Mouse (Mus musculus) hindbrain, embryonic 12.5 days (tissue): ENCODE measurements around the gene Mab21l1. TPM values are rescaled to one million over a fixed set of nuclear protein-coding genes. Genes with fewer than 3 reads are reported as not detected.

Experiments
- ATAC-seq: fragments of 200-750 bp; cut with Nextera tagmentation; 2 replicates; pipeline ENCODE4 v1.8.0; 2017; ENCODE audit warnings: moderate TSS enrichment; ENCODE audit not compliant: low FRiP score
- H3K27ac ChIP-seq: fragments of 300-500 bp; sonication (generic); 2 replicates; pipeline ENCODE4 v1.5.1; 2016; ENCODE audit warnings: mild to moderate bottlenecking
- H3K27me3 ChIP-seq: fragments of 300-500 bp; sonication (generic); 2 replicates; pipeline ENCODE4 v1.6.1; 2016; ENCODE audit warnings: mild to moderate bottlenecking
- H3K36me3 ChIP-seq: fragments of 300-500 bp; sonication (generic); 2 replicates; pipeline ENCODE4 v1.6.1; 2016; ENCODE audit warnings: mild to moderate bottlenecking
- H3K4me1 ChIP-seq: fragments of 300-500 bp; sonication (generic); 2 replicates; pipeline ENCODE4 v1.6.1; 2016
- H3K4me2 ChIP-seq: fragments of 300-500 bp; sonication (generic); replicated peaks from 2 replicates; pipeline ENCODE4 v1.6.1; 2016; ENCODE audit warnings: mild to moderate bottlenecking
- H3K4me3 ChIP-seq: fragments of 300-500 bp; sonication (generic); 2 replicates; pipeline ENCODE4 v1.5.1; 2016; ENCODE audit warnings: mild to moderate bottlenecking
- H3K9ac ChIP-seq: fragments of 300-500 bp; sonication (generic); 2 replicates; pipeline ENCODE4 v1.6.1; 2016; ENCODE audit warnings: mild to moderate bottlenecking, moderate library complexity
- H3K9me3 ChIP-seq: fragments of 300-500 bp; sonication (generic); replicated peaks from 2 replicates; pipeline ENCODE4 v1.6.1; 2016; ENCODE audit warnings: mild to moderate bottlenecking
- WGBS: fragments of 180-500 bp; shearing (Covaris S2); methylation state at CpG from one replicate; pipeline ENCODE4 v1.1.7; 2016; 5-methylcytosine and 5-hydroxymethylcytosine counted together
- polyA plus RNA-seq: library from polyadenylated mRNA; unstranded; fragments of >200 nt; fragmentation: Nextera tagmentation; extraction: Ambion mirVana; gene quantifications from 2 replicates; pipeline ENCODE4 v1.2.1, GENCODE M21; 2016

Gene Mab21l1
- 104 and 115 TPM in 2 replicates for polyA plus RNA-seq

DNA sequence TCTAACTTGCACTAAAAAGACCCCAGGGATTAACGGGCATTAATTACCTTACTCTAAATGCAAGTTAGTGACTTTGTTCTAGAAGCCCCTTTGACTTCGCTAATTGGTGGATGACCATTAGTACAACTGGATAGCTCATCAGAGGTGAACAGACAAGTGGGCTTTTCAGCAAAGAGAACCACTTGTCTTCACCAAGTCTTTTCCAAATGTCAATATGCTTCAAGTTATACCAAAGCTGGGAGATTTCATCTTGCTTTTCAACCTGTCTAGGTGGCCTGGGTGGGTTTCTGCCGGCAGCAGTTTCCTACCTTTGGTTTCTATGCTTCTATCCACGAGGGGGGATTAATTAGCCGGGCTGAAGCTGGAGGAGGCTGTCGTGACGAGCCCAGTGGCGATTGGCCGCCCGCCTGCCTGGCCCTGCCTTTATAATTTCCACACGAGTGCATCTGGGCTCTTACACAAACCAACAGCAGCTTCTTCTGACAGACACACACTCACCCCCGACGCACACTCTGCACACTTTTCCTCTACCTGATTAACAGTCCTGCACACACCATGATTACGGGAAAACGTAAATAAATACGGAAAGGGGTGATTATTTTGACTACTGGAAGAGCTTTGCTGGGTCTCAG, at the start of gene Mab21l1:
Gene Mab21l1, plus strand, starts transcription at position 455 of the 632 bp plus-strand sequence.
- no peaks in the 10 kb centered on the region for H3K9me3 ChIP-seq
- WGBS = 1% methylated on average over 16 of the region's 16 CpGs
- H3K9ac ChIP-seq = peak within 1 kb of the TSS; percentile 87
- peak within 1 kb of the TSS; percentile 59 for H3K4me2 ChIP-seq
- peaks cover 50% of the 10 kb centered on the region for H3K4me1 ChIP-seq
- peak within 1 kb of the TSS; percentile 94 for H3K27ac ChIP-seq
- peak within 1 kb of the TSS; percentile 51 for H3K4me3 ChIP-seq
- peaks cover 20% of the 10 kb centered on the region for H3K27me3 ChIP-seq
- ATAC-seq = peak; percentile 67
- H3K36me3 ChIP-seq = no peaks in the 10 kb centered on the region

DNA sequence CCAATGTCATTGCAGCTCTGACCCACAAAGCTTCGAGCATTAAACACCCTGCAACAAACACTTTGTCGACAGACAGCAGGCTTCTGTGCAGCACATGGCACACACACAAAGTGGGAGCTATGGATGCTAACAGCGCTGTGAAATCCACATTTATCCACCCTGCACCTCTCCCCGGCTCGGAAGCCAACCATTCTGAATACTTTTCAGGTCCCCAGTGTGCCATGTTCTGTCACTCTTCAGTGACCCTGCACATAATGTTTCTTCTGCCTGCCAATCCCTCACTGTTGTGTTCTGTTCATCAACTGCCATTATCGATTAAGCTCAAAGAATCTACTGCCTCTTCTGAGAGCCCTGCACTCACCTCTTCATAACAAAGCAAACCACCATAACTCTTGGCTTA, 48.6 kb upstream of the Mab21l1 start:
- WGBS = 54% methylated on average over 6 of the region's 6 CpGs

DNA sequence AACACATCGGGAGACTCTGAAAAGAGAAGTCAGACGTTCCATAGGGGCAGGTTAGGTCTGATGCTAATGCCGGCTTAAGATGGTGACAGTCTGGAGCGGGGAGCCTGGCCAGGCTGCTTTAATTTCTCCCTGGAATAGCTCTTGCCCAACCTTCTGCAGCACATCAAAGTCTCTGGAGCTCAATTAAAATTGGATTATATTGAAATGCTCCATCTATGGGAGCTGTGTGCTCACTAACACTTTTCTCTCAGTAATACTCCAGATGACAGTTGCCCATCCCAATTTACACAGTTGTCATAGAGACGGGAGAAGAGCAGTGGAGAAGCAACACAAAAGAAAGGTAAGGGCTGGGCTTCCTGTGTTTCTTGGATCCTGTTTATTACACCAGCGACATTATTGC, 40.9 kb upstream of the Mab21l1 start:
- Histone ChIP-seq H3K9me3 (no peaks in the 10 kb centered on the region), H3K36me3 (no peaks in the 10 kb centered on the region), H3K27me3 (no peaks in the 10 kb centered on the region), H3K4me2 (no peak overlapping the region), H3K27ac (peak overlapping the region; percentile 79), H3K9ac (no peak overlapping the region), H3K4me3 (no peak overlapping the region), H3K4me1 (peaks cover 17% of the 10 kb centered on the region)
- 55% methylated on average over 6 of the region's 6 CpGs for WGBS
- peak; percentile 57 for ATAC-seq

More for the DNA sequence above, 48.6 kb upstream of the Mab21l1 start:
- no peak overlapping the region for H3K4me3 ChIP-seq
- no peaks in the 10 kb centered on the region for H3K36me3 ChIP-seq
- no peak overlapping the region for H3K4me2 ChIP-seq
- 0 out of 2 replicates have a peak, but pooled peaks cover 2% of the 10 kb centered on the region for H3K4me1 ChIP-seq
- no peak for ATAC-seq
- H3K27ac ChIP-seq = no peak overlapping the region
- H3K9me3 ChIP-seq = no peaks in the 10 kb centered on the region
- H3K27me3 ChIP-seq = no peaks in the 10 kb centered on the region
- no peak overlapping the region for H3K9ac ChIP-seq

- peaks cover 17% of the 10 kb centered on the region for H3K4me1 ChIP-seq
- 0 out of 2 replicates have a peak, but pooled peaks have one; percentile 36 for ATAC-seq
- 83% methylated on average over 5 of the region's 5 CpGs for WGBS
- H3K4me3 ChIP-seq = no peak overlapping the region
- H3K9me3 ChIP-seq = no peaks in the 10 kb centered on the region
- H3K27me3 ChIP-seq = no peaks in the 10 kb centered on the region
- H3K36me3 ChIP-seq = no peaks in the 10 kb centered on the region
- no peak overlapping the region for H3K4me2 ChIP-seq
- H3K9ac ChIP-seq = no peak overlapping the region
- H3K27ac ChIP-seq = peak overlapping the region; percentile 79
These were observed 40.1 kb upstream of the Mab21l1 start for GRCm38 (mm10) chr3:55742218-55742617.

DNA sequence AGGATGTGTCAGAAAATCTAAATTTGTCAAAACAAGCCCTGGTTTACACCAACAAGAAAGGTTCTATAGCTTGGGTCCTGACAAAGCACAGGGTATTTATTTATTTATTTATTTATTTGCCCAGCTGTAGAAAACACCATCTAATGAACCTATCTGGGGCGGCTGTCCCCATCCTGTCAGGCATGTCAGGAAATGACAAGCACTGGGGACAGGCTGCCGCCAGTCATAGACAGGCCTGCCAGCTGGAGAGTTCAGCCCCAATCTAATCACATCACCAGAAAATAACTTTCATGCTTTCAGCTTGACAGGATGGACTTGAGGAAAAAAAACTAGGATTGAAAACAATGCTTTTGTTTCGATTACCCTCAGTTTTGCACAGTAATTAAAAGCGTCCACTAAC, 39.7 kb upstream of the Mab21l1 start:
- Histone ChIP-seq H3K4me2 (no peak overlapping the region), H3K27ac (peak overlapping the region; percentile 79), H3K9me3 (no peaks in the 10 kb centered on the region), H3K4me3 (no peak overlapping the region), H3K9ac (no peak overlapping the region), H3K4me1 (peaks cover 18% of the 10 kb centered on the region), H3K36me3 (no peaks in the 10 kb centered on the region), H3K27me3 (no peaks in the 10 kb centered on the region)
- ATAC-seq = 0 out of 2 replicates have a peak, but pooled peaks have one; percentile 38
- 67% methylated on average over 4 of the region's 4 CpGs for WGBS

- no peaks in the 10 kb centered on the region for H3K27me3 ChIP-seq
- H3K9ac ChIP-seq = no peak overlapping the region
- no peaks in the 10 kb centered on the region for H3K9me3 ChIP-seq
- ATAC-seq = no peak
- 77% methylated on average over 5 of the region's 5 CpGs for WGBS
- H3K4me2 ChIP-seq = no peak overlapping the region
- peaks cover 24% of the 10 kb centered on the region for H3K4me1 ChIP-seq
- no peaks in the 10 kb centered on the region for H3K36me3 ChIP-seq
- H3K4me3 ChIP-seq = no peak overlapping the region
- peak overlapping the region; percentile 40 for H3K27ac ChIP-seq
These were observed 38.4 kb upstream of the Mab21l1 start for GRCm38 (mm10) chr3:55743885-55744284.

GRCm38 (mm10) chr3:55750445-55751065, 31.8 kb upstream of the Mab21l1 start:
- no peak overlapping the region for H3K4me3 ChIP-seq
- peak overlapping the region; percentile 85 for H3K27ac ChIP-seq
- H3K27me3 ChIP-seq = 0 out of 2 replicates have a peak, but pooled peaks cover 4% of the 10 kb centered on the region
- H3K4me2 ChIP-seq = no peak overlapping the region
- peaks cover 30% of the 10 kb centered on the region for H3K4me1 ChIP-seq
- no peaks in the 10 kb centered on the region for H3K9me3 ChIP-seq
- peak; percentile 75 for ATAC-seq
- WGBS = 53% methylated on average over 11 of the region's 11 CpGs
- H3K36me3 ChIP-seq = no peaks in the 10 kb centered on the region
- H3K9ac ChIP-seq = no peak overlapping the region

- Histone ChIP-seq H3K27me3 (0 out of 2 replicates have a peak, but pooled peaks cover 4% of the 10 kb centered on the region), H3K4me3 (no peak overlapping the region), H3K4me1 (peaks cover 38% of the 10 kb centered on the region), H3K27ac (peak overlapping the region; percentile 85), H3K4me2 (no peak overlapping the region), H3K36me3 (no peaks in the 10 kb centered on the region), H3K9me3 (no peaks in the 10 kb centered on the region), H3K9ac (no peak overlapping the region)
- peak; percentile 27; the same call in 1 of the 2 replicates for ATAC-seq
- 42% methylated on average over 5 of the region's 5 CpGs for WGBS
These were observed 30.9 kb upstream of the Mab21l1 start for GRCm38 (mm10) chr3:55751363-55751762.

DNA sequence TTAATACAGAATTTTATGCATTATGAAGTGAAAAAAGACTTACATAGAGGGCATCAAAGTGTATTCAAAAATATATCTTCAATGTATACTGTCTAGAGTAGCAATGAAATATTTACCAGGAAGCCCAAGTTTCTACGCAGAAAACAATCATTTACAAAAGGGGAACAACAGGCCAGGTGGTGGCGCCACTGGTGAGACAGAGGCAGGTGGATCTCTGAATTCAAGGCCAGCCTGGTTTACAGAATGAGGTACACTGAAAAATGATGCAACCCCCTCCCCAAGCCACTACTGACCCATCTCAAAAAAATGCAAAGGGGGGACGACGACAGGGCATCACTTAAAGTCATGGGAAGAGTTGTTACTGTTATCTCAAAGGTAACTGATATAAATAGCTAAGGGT, 29.8 kb upstream of the Mab21l1 start:
- 0 out of 2 replicates have a peak overlapping the region, but pooled peaks have one; percentile 30 for H3K27ac ChIP-seq
- 82% methylated on average over 4 of the region's 4 CpGs for WGBS
- H3K4me3 ChIP-seq = no peak overlapping the region
- peaks cover 44% of the 10 kb centered on the region for H3K4me1 ChIP-seq
- no peak for ATAC-seq
- 0 out of 2 replicates have a peak, but pooled peaks cover 4% of the 10 kb centered on the region for H3K27me3 ChIP-seq
- no peak overlapping the region for H3K9ac ChIP-seq
- no peaks in the 10 kb centered on the region for H3K9me3 ChIP-seq
- no peak overlapping the region for H3K4me2 ChIP-seq
- H3K36me3 ChIP-seq = no peaks in the 10 kb centered on the region

DNA sequence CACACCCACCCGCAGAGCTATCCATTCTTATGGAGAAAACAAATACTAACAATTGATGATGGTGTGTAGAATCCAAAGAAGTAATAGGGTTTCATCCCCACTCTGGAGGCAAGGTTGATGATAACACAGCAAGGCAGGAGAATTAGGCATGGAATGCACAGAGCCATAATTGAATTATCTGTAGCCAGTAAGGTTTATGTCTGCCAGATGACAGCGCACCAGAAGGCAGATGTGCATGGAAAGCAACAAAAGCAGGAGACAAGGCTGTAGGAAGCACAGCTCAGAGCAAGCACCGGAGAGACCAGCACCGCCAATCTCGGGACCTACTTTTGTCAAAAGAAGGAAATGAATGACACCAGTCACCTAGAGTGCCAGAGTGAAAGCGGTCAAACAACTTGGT, 28.4 kb upstream of the Mab21l1 start:
- H3K4me2 ChIP-seq = no peak overlapping the region
- no peaks in the 10 kb centered on the region for H3K36me3 ChIP-seq
- ATAC-seq = no peak
- peaks cover 40% of the 10 kb centered on the region for H3K4me1 ChIP-seq
- WGBS = 90% methylated on average over 6 of the region's 6 CpGs
- H3K9me3 ChIP-seq = no peaks in the 10 kb centered on the region
- no peak overlapping the region for H3K9ac ChIP-seq
- no peak overlapping the region for H3K27ac ChIP-seq
- 0 out of 2 replicates have a peak, but pooled peaks cover 4% of the 10 kb centered on the region for H3K27me3 ChIP-seq
- no peak overlapping the region for H3K4me3 ChIP-seq

- 64% methylated on average over 6 of the region's 6 CpGs for WGBS
- Histone ChIP-seq H3K36me3 (no peaks in the 10 kb centered on the region), H3K9me3 (no peaks in the 10 kb centered on the region), H3K4me1 (peaks cover 38% of the 10 kb centered on the region), H3K9ac (no peak overlapping the region), H3K27ac (peak overlapping the region; percentile 78), H3K4me3 (no peak overlapping the region), H3K27me3 (0 out of 2 replicates have a peak, but pooled peaks cover 4% of the 10 kb centered on the region), H3K4me2 (no peak overlapping the region)
- ATAC-seq = no peak
These were observed 27.2 kb upstream of the Mab21l1 start for GRCm38 (mm10) chr3:55754981-55755608.
